Mouse (Mus musculus): Measurements from ENCODE around the gene Ribc2. TPM values are rescaled to one million over a fixed set of nuclear protein-coding genes. Genes with fewer than 3 reads are reported as not detected.

The Ribc2 gene
- total RNA-seq, 2 experiments from 2014 or later, result not detected

GRCm38 (mm10) chr15:85179528-85180180, 47.8 kb downstream of the Ribc2 start:
- DNase-seq, result no peak

DNA sequence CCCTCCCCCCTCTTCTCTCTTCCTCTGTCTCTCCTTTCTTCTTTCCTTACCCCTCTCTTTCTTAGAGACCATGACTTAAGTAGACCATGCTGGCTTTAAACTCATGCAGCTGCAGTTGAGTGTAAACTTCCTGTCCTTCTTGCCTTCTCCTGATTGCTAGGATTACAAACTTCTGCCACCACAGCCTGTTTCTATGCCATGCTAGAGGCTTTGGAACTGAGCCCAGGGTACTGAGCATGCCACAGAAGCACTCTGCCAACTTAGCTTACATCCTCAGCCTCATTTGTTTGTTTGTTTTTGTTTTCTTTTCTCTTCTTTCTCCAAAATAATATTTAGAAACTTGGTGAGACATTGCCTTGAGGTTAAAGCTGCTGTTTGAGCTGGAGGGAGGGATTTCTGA, 48.5 kb downstream of the Ribc2 start:
- no peak for DNase-seq

DNA sequence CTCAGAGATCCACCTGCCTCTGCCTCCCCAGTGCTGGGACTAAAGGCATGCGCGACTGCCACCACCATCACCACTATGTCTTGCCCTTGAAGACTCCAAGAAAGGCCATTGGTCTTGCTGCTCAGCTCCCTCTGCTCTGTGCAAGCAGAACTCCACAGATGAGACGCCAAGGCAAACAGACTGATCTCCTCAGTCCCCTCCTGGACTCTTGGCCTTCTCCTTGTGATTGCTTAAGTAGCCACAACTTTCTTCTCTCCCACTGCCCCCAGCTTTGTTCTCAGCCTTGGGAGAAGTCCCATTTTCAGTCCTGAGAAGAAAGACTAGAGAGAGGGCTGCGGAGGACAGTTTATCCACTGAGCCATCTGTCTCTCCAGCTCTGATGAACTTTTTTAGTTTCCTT, 50.2 kb downstream of the Ribc2 start:
- DNase-seq, result no peak

- DNase-seq, result peak; percentile 52
Measured at GRCm38 (mm10) chr15:85186916-85187315, 55.0 kb downstream of the Ribc2 start.

- no peak for DNase-seq
Measured at GRCm38 (mm10) chr15:85188167-85188778, 56.4 kb downstream of the Ribc2 start.

Other genes with a start within 250 kb of the Ribc2 start
- under 1 TPM; 0.15 to 0.45 TPM for gene Gm29666, start 212.0 kb upstream of the Ribc2 start, total RNA-seq (2021)
- 10 to 100 TPM; 27.4 to 32.4 TPM for gene Nup50, start 208.7 kb upstream of the Ribc2 start, total RNA-seq (2021)
- 10 to 100 TPM; 38.6 to 47.8 TPM for gene 5031439G07Rik, start 143.5 kb upstream of the Ribc2 start, total RNA-seq (2021)
- not detected for gene Upk3a, start 114.9 kb upstream of the Ribc2 start, total RNA-seq (2021)
- gene Fam118a, start 103.1 kb upstream of the Ribc2 start, total RNA-seq (2021), result 10 to 100 TPM; 14.6 to 15.5 TPM
- under 1 TPM; 0.27 to 0.33 TPM for gene Smc1b, start 114 bp upstream of the Ribc2 start, total RNA-seq (2021)
- 10 to 100 TPM; 44.1 to 46.3 TPM for gene Fbln1, start 73.9 kb downstream of the Ribc2 start, total RNA-seq (2021)
- 100 to 1,000 TPM; 107 to 110 TPM for gene Atxn10, start 204.2 kb downstream of the Ribc2 start, total RNA-seq (2021)

Measured in adrenal gland, postnatal 10 days (tissue).